Mouse (Mus musculus) intestine, embryonic 16.5 days (tissue): ENCODE results near the gene Btn1a1. TPM values are rescaled to one million over a fixed set of nuclear protein-coding genes. Genes with fewer than 3 reads are reported as not detected.

Source experiments
- ATAC-seq: fragments of 200-750 bp; cut with Nextera tagmentation; 2 replicates; pipeline ENCODE4 v1.8.0; 2017; ENCODE audit warnings: moderate TSS enrichment, moderate library complexity
- H3K27ac ChIP-seq: fragments of 300-500 bp; sonication (generic); 2 replicates; pipeline ENCODE4 v1.5.1; 2014; ENCODE audit warnings: mild to moderate bottlenecking, low read length
- H3K27me3 ChIP-seq: fragments of 300-500 bp; sonication (generic); replicated peaks from 2 replicates; pipeline ENCODE4 v1.6.1; 2014; ENCODE audit warnings: low read length, control low read depth, mixed read lengths; ENCODE audit not compliant: control insufficient read depth, insufficient read depth
- H3K36me3 ChIP-seq: fragments of 300-500 bp; sonication (generic); 2 replicates; pipeline ENCODE4 v1.6.1; 2014; ENCODE audit warnings: low read length, control low read depth; ENCODE audit not compliant: control insufficient read depth, insufficient read depth
- H3K4me1 ChIP-seq: fragments of 300-500 bp; sonication (generic); 2 replicates; pipeline ENCODE4 v1.6.1; 2014; ENCODE audit warnings: low read length, control low read depth, mixed read lengths; ENCODE audit not compliant: control insufficient read depth, insufficient read depth
- H3K4me2 ChIP-seq: fragments of 300-500 bp; sonication (generic); 2 replicates; pipeline ENCODE4 v1.6.1; 2014; ENCODE audit warnings: low read depth, low read length, control low read depth
- H3K4me3 ChIP-seq: fragments of 300-500 bp; sonication (generic); 2 replicates; pipeline ENCODE4 v1.5.1; 2014; ENCODE audit warnings: mild to moderate bottlenecking, low read length
- H3K9ac ChIP-seq: fragments of 300-500 bp; sonication (generic); 2 replicates; pipeline ENCODE4 v1.6.1; 2014; ENCODE audit warnings: low read depth, low read length
- H3K9me3 ChIP-seq: fragments of 300-500 bp; sonication (generic); 2 replicates; pipeline ENCODE4 v1.6.1; 2016; ENCODE audit warnings: low read length, control low read depth; ENCODE audit not compliant: control insufficient read depth
- WGBS: fragments of 180-500 bp; shearing (Covaris S2); extraction: QIAGEN DNeasy Blood & Tissue Kit; methylation state at CpG from one replicate; pipeline ENCODE4 v1.1.7; 2014; 5-methylcytosine and 5-hydroxymethylcytosine counted together
- polyA plus RNA-seq: library from polyadenylated mRNA; unstranded; fragments of >200 nt; fragmentation: Nextera tagmentation; extraction: Ambion mirVana; gene quantifications from 2 replicates; pipeline ENCODE4 v1.2.1, GENCODE M21; 2015

Btn1a1 gene
- polyA plus RNA-seq, 1 experiment from 2014 or later, result 0.11 TPM

GRCm38 (mm10) chr13:23428166-23428993 is 37.3 kb downstream of the Btn1a1 start:
- 60% methylated on average over 16 of the region's 16 CpGs for WGBS

DNA sequence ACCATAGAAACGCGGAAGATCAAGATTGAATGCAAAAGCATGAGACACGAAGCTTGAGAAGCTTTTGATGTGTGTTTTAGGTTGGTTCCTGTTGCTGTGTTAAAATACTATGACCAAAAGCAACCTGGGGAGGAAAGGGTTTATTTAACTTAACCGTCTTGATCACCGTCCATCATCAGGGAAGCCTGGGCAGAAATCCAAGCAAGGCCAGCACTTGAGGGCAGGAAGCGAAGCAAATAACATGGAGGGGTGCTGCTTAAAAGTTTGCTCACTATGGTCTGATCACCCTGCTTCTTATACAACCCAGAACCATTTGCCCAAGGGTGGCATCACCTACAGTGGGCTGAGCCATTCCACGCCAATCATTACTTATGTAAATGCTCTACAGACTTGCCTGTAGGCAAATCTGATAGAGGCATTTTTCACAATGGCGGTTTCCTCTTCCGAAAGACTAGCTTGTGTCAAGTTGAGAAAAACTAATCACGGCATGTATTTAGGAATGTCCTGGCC is 38.2 kb downstream of the Btn1a1 start:
- no peaks in the 10 kb centered on the region for H3K36me3 ChIP-seq
- ATAC-seq, result no peak

More at GRCm38 (mm10) chr13:23428166-23428993, 37.3 kb downstream of the Btn1a1 start:
- no peaks in the 10 kb centered on the region for H3K27me3 ChIP-seq
- peaks cover 13% of the 10 kb centered on the region for H3K4me1 ChIP-seq
- H3K36me3 ChIP-seq, result no peaks in the 10 kb centered on the region
- no peaks in the 10 kb centered on the region for H3K9me3 ChIP-seq
- ATAC-seq, result no peak
- H3K4me3 ChIP-seq, result no peak overlapping the region
- no peak overlapping the region for H3K9ac ChIP-seq
- H3K27ac ChIP-seq, result no peak overlapping the region
- H3K4me2 ChIP-seq, result no peak overlapping the region

DNA sequence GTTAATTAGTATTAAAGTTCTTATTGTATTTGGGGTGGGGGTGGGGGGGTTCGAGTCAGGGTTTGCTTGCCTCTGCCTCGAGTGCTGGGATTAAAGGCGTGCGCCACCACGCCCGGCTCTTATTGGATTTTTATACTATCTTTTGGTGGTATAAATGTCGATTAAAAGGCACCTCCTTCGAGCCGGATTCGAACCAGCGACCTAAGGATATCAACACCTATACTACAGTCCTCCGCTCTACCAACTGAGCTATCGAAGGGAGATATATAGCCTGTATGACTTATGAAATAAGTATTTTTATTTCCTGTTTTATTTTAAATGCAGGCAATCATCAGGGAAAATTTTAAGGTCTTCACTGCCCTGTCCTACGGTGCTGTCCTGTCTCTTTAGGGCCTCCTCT is 38.8 kb downstream of the Btn1a1 start:
- no peaks in the 10 kb centered on the region for H3K27me3 ChIP-seq
- 27% methylated on average over 14 of the region's 14 CpGs for WGBS
- H3K4me2 ChIP-seq, result no peak overlapping the region
- 0 out of 2 replicates have a peak, but pooled peaks cover 3% of the 10 kb centered on the region for H3K36me3 ChIP-seq
- peaks cover 16% of the 10 kb centered on the region for H3K4me1 ChIP-seq
- no peak overlapping the region for H3K27ac ChIP-seq
- no peak overlapping the region for H3K9ac ChIP-seq
- no peak overlapping the region for H3K4me3 ChIP-seq
- H3K9me3 ChIP-seq, result no peaks in the 10 kb centered on the region
- ATAC-seq, result no peak

More for the DNA sequence above, 38.2 kb downstream of the Btn1a1 start:
- Histone ChIP-seq H3K27me3 (no peaks in the 10 kb centered on the region), H3K4me2 (no peak overlapping the region), H3K4me1 (peaks cover 16% of the 10 kb centered on the region), H3K27ac (no peak overlapping the region), H3K4me3 (no peak overlapping the region), H3K9ac (no peak overlapping the region), H3K9me3 (no peaks in the 10 kb centered on the region)
- 62% methylated on average over 10 of the region's 10 CpGs for WGBS

- no peak overlapping the region for H3K4me3 ChIP-seq
- ATAC-seq, result no peak
- H3K27ac ChIP-seq, result no peak overlapping the region
- 21% methylated on average over 8 of the region's 8 CpGs for WGBS
- 0 out of 2 replicates have a peak, but pooled peaks cover 5% of the 10 kb centered on the region for H3K36me3 ChIP-seq
- H3K9me3 ChIP-seq, result no peaks in the 10 kb centered on the region
- H3K4me2 ChIP-seq, result no peak overlapping the region
- no peak overlapping the region for H3K9ac ChIP-seq
- H3K27me3 ChIP-seq, result no peaks in the 10 kb centered on the region
- peaks cover 16% of the 10 kb centered on the region for H3K4me1 ChIP-seq
Observed at GRCm38 (mm10) chr13:23426335-23426734, 39.4 kb downstream of the Btn1a1 start.

DNA sequence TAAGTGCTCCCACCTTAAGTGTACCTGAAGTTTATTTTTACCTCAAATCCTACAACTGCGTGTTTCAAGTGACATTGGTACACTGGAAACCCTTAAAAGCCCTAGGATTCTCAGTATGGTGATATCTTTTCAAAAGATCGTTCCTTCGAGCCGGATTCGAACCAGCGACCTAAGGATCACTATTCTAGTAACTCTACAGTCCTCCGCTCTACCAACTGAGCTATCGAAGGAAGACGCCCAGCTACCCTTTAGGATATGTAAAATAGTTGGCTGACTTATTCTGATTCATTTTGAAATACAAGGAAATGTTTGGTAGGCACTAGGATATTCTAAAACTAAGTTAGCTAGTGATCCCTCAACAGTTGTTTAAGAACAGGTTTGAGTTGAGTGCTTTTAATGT is 40.2 kb downstream of the Btn1a1 start:
- H3K9ac ChIP-seq, result no peak overlapping the region
- H3K4me1 ChIP-seq, result peaks cover 16% of the 10 kb centered on the region
- 0 out of 2 replicates have a peak, but pooled peaks cover 10% of the 10 kb centered on the region for H3K36me3 ChIP-seq
- no peak overlapping the region for H3K27ac ChIP-seq
- ATAC-seq, result peak; percentile 38
- H3K9me3 ChIP-seq, result no peaks in the 10 kb centered on the region
- H3K4me2 ChIP-seq, result peak overlapping the region; percentile 71
- WGBS, result 8% methylated on average over 9 of the region's 9 CpGs
- H3K4me3 ChIP-seq, result 0 out of 2 replicates have a peak overlapping the region, but pooled peaks have one; percentile 47
- no peaks in the 10 kb centered on the region for H3K27me3 ChIP-seq

DNA sequence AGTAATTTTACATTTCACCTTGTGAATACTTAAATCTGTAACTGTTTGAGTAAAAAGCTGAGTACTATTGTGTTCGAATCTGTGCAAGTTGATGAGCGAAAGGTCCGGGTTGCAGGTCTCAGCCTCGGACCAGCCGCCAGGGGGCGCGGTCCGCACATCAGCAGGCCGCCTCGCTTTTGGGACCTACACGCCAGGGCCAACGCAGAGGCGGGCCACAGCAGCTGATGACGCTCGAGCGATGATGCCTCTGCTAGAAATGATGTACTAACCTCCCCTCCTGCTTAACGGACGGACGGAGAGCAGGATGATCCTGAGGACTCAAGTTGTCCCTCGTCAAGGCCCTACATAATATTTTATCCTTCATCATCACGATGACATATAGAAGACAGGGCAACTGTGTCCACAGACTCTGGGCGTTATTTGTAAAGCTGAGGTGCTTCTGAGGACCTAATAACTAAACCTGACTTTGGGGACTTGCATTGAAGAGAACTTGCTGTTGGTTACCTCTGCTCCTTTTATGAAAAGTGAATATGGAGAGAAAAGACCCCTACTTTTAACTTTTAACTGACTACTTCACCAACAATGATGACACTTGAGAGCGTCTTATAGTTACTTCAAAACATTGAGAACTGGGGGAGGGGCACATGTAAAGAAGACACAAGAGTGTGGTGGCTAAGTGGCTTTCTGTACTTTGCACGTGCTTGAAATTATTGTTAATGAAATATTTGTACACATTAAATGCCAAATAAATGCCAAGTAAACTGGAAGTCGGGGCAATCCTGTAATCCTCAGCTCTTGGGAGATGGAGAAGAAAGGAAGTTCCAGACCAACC is 41.0 kb downstream of the Btn1a1 start:
- 2% methylated on average over 25 of the region's 25 CpGs for WGBS
- H3K9ac ChIP-seq, result peak overlapping the region; percentile 51

GRCm38 (mm10) chr13:23424052-23424380 is 41.7 kb downstream of the Btn1a1 start:
- Histone ChIP-seq H3K4me1 (peaks cover 14% of the 10 kb centered on the region), H3K4me2 (peak overlapping the region; percentile 57), H3K4me3 (peak overlapping the region; percentile 91), H3K27ac (peak overlapping the region; percentile 80), H3K36me3 (0 out of 2 replicates have a peak, but pooled peaks cover 10% of the 10 kb centered on the region), H3K9ac (peak overlapping the region; percentile 62; the same call in 1 of the 2 replicates), H3K9me3 (no peaks in the 10 kb centered on the region), H3K27me3 (no peaks in the 10 kb centered on the region)
- ATAC-seq, result peak; percentile 61
- WGBS, result 0% methylated on average over 7 of the region's 7 CpGs

More for the DNA sequence above, 41.0 kb downstream of the Btn1a1 start:
- Histone ChIP-seq H3K4me1 (peaks cover 15% of the 10 kb centered on the region), H3K9me3 (no peaks in the 10 kb centered on the region), H3K36me3 (0 out of 2 replicates have a peak, but pooled peaks cover 10% of the 10 kb centered on the region), H3K4me3 (peak overlapping the region; percentile 47), H3K27ac (no peak overlapping the region; the same call in 1 of the 2 replicates), H3K27me3 (no peaks in the 10 kb centered on the region), H3K4me2 (peak overlapping the region; percentile 71)
- ATAC-seq, result peak; percentile 79

DNA sequence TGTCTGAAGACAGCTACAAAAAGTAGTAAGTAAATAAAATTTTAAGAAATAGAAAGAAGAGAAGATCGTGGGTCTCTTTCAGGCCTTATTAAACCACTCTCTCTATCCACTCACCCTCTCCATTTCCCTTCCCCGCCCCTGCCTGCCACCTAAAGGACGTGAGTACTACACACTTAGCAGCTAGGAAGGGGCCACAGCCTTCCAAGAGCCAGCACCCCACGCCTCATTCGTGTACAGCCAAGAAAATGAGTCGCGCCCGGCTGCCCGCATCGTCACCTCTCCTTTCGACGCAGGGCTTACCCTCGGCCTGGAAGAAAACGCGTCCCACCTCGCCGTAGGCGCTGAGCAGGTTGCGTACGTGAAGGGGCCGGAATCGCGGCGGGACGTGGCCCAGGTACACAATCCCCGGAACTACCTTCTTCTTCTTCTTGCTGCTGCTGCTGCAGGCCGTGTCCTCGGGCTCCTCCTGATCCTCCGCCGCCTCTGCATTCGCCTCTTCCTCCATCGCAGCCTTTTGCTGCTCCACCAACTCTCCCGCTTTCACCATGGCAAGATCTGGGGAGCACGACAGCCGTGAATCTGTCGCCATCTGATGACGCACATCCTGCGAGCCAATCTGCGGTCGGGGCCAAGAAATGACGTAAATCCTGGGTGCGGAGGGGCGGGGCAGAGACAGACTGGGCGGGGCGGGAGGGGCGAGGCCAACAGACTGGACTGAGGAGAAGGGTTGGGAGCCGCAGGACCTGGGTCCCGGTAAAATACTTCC is 42.2 kb downstream of the Btn1a1 start, which contains the start of gene Abt1:
Gene Abt1, minus strand, starts transcription at position 581 of the 766 bp plus-strand sequence.
- peak within 1 kb of the TSS; percentile 80 for H3K27ac ChIP-seq
- H3K4me3 ChIP-seq, result peak within 1 kb of the TSS; percentile 91
- 0 out of 2 replicates have a peak, but pooled peaks cover 10% of the 10 kb centered on the region for H3K36me3 ChIP-seq
- H3K27me3 ChIP-seq, result no peaks in the 10 kb centered on the region
- H3K9me3 ChIP-seq, result no peaks in the 10 kb centered on the region
- peak within 1 kb of the TSS; percentile 71 for H3K4me2 ChIP-seq
- H3K4me1 ChIP-seq, result peaks cover 14% of the 10 kb centered on the region
- peak within 1 kb of the TSS; percentile 90 for H3K9ac ChIP-seq
- ATAC-seq, result peak; percentile 84
- WGBS, result under 1% methylated on average over 48 of the region's 48 CpGs
